Mouse (Mus musculus) myocyte (in vitro differentiated cells): Measurements from ENCODE around the gene Arl2bp. TPM values are rescaled to one million over a fixed set of nuclear protein-coding genes. Genes with fewer than 3 reads are reported as not detected.

Experiments used
- H3K27me3 ChIP-seq: one replicate; pipeline ENCODE4 v1.6.1; 2011; ENCODE audit not compliant: control insufficient read depth, insufficient read depth, insufficient read length
- H3K36me3 ChIP-seq: one replicate; pipeline ENCODE4 v1.6.1; 2011; ENCODE audit not compliant: control insufficient read depth, insufficient read depth
- H3K4me2 ChIP-seq: one replicate; pipeline ENCODE4 v1.6.1; 2011; ENCODE audit warnings: low read depth, control low read depth
- H3K4me3 ChIP-seq: one replicate; pipeline ENCODE4 v1.5.1; 2011; ENCODE audit warnings: mild to moderate bottlenecking, control low read depth, moderate library complexity
- H3K79me2 ChIP-seq: one replicate; pipeline ENCODE4 v1.6.1; 2011; ENCODE audit not compliant: control insufficient read depth, insufficient read depth
- H3ac ChIP-seq: one replicate; pipeline ENCODE4 v1.6.1; 2011; ENCODE audit not compliant: control insufficient read depth, insufficient read length
- CEBPB ChIP-seq: IDR thresholded peaks from 2 replicates; pipeline ENCODE4 v1.6.1; 2011; ENCODE audit warnings: mild to moderate bottlenecking, moderate library complexity; ENCODE audit not compliant: poor library complexity, insufficient read depth, severe bottlenecking
- E2F4 ChIP-seq: IDR thresholded peaks from one replicate; pipeline ENCODE4 v1.6.1; 2011; ENCODE audit warnings: mild to moderate bottlenecking, control low read depth, moderate library complexity; ENCODE audit not compliant: insufficient read depth
- MAX ChIP-seq: IDR thresholded peaks from one replicate; pipeline ENCODE4 v1.6.1; 2011; ENCODE audit warnings: low read depth, mild to moderate bottlenecking, control low read depth
- MYOD1 ChIP-seq, 3 experiments: IDR thresholded peaks; one replicate each; pipeline ENCODE4 v1.6.1; 2011; ENCODE audit warnings: control low read depth in 2 of 3, low read depth in 2 of 3, mild to moderate bottlenecking in 2 of 3, moderate library complexity in 1 of 3; ENCODE audit not compliant: insufficient read length in 2 of 3, control insufficient read depth in 1 of 3
- MYOG ChIP-seq, 3 experiments: IDR thresholded peaks; one replicate each; pipeline ENCODE4 v1.6.1; 2011; ENCODE audit warnings: control low read depth in 2 of 3, low read depth in 2 of 3, mild to moderate bottlenecking in 2 of 3; ENCODE audit not compliant: insufficient read length in 2 of 3, control insufficient read depth in 1 of 3, insufficient read depth in 1 of 3
- POLR2A ChIP-seq: IDR thresholded peaks from one replicate; pipeline ENCODE4 v1.6.1; 2011; ENCODE audit warnings: low read depth, mild to moderate bottlenecking, control low read depth, moderate library complexity; ENCODE audit not compliant: insufficient read length
- POLR2AphosphoS2 ChIP-seq: IDR thresholded peaks from one replicate; pipeline ENCODE4 v1.6.1; 2011; ENCODE audit warnings: low read depth, control low read depth; ENCODE audit not compliant: insufficient read length
- REST ChIP-seq: IDR thresholded peaks from one replicate; pipeline ENCODE4 v1.6.1; 2011; ENCODE audit warnings: mild to moderate bottlenecking, control low read depth, moderate library complexity; ENCODE audit not compliant: insufficient read depth, insufficient read length
- SRF ChIP-seq: IDR thresholded peaks from one replicate; pipeline ENCODE4 v1.6.1; 2011; ENCODE audit warnings: low read depth; ENCODE audit not compliant: control insufficient read depth, insufficient read length
- TCF12 ChIP-seq: IDR thresholded peaks from one replicate; pipeline ENCODE4 v1.6.1; 2011; ENCODE audit warnings: mild to moderate bottlenecking, control low read depth; ENCODE audit not compliant: poor library complexity, insufficient read depth, severe bottlenecking
- TCF3 ChIP-seq: IDR thresholded peaks from one replicate; pipeline ENCODE4 v1.6.1; 2011; ENCODE audit warnings: low read depth, control low read depth; ENCODE audit not compliant: insufficient read length
- USF1 ChIP-seq: IDR thresholded peaks from one replicate; pipeline ENCODE4 v1.6.1; 2011; ENCODE audit warnings: low read depth, mild to moderate bottlenecking, control low read depth, moderate library complexity
- polyA plus RNA-seq: library from polyadenylated mRNA; unstranded; fragments of >200 nt; fragmentation: generic; extraction: Trizol; gene quantifications from one replicate; pipeline ENCODE4 v1.2.1, GENCODE M21; 2012; ENCODE audit warnings: missing spikeins

Arl2bp gene
- polyA plus RNA-seq, 1 experiment: 67.4 TPM

GRCm38 (mm10) chr8:94641938-94642337, 24.5 kb upstream of the Arl2bp start:
- no peak overlapping the region for H3K4me2 ChIP-seq
- H3ac ChIP-seq: no peak overlapping the region
- H3K27me3 ChIP-seq: no peaks in the 10 kb centered on the region
- TF ChIP-seq TCF3: no peak
- TF ChIP-seq POLR2AphosphoS2: no peak
- TF ChIP-seq SRF: no peak
- TF ChIP-seq MYOD1 (IDR thresholded peaks at IDR 0.05; ENCODE audit: control insufficient read depth in 1 of 3, insufficient read length in 2 of 3, low read depth in 2 of 3): no peak
- no peak for TF ChIP-seq TCF12
- TF ChIP-seq CEBPB: no peak
- no peaks in the 10 kb centered on the region for H3K79me2 ChIP-seq
- H3K4me3 ChIP-seq: no peak overlapping the region
- peaks cover 43% of the 10 kb centered on the region for H3K36me3 ChIP-seq

GRCm38 (mm10) chr8:94645202-94645601, 21.2 kb upstream of the Arl2bp start:
- Histone ChIP-seq H3ac (no peak overlapping the region), H3K36me3 (peaks cover 23% of the 10 kb centered on the region), H3K4me2 (no peak overlapping the region), H3K79me2 (no peaks in the 10 kb centered on the region), H3K27me3 (no peaks in the 10 kb centered on the region), H3K4me3 (no peak overlapping the region)
- no peak for TF ChIP-seq MYOG (IDR thresholded peaks at IDR 0.05; ENCODE audit: control insufficient read depth in 1 of 3, insufficient read depth in 1 of 3, insufficient read length in 2 of 3, low read depth in 2 of 3)
- TF ChIP-seq TCF12: no peak
- no peak for TF ChIP-seq POLR2AphosphoS2
- TF ChIP-seq REST: no peak
- no peak for TF ChIP-seq MAX
- TF ChIP-seq SRF: no peak
- no peak for TF ChIP-seq USF1
- TF ChIP-seq E2F4: no peak
- no peak for TF ChIP-seq CEBPB
- TF ChIP-seq MYOD1 (IDR thresholded peaks at IDR 0.05; ENCODE audit: control insufficient read depth in 1 of 3, insufficient read length in 2 of 3, low read depth in 2 of 3): no peak
- no peak for TF ChIP-seq POLR2A
- no peak for TF ChIP-seq TCF3

GRCm38 (mm10) chr8:94646165-94646564, 20.2 kb upstream of the Arl2bp start:
- no peak overlapping the region for H3ac ChIP-seq
- no peak overlapping the region for H3K4me2 ChIP-seq
- H3K4me3 ChIP-seq: no peak overlapping the region
- H3K27me3 ChIP-seq: no peaks in the 10 kb centered on the region
- TF ChIP-seq MYOD1 (IDR thresholded peaks at IDR 0.05; ENCODE audit: control insufficient read depth in 1 of 3, insufficient read length in 2 of 3, low read depth in 2 of 3): no peak
- no peak for TF ChIP-seq USF1
- TF ChIP-seq TCF3: no peak
- TF ChIP-seq MYOG (IDR thresholded peaks at IDR 0.05; ENCODE audit: control insufficient read depth in 1 of 3, insufficient read depth in 1 of 3, insufficient read length in 2 of 3, low read depth in 2 of 3): no peak
- TF ChIP-seq MAX: no peak
- no peak for TF ChIP-seq CEBPB
- no peak for TF ChIP-seq REST
- TF ChIP-seq POLR2A: no peak
- no peak for TF ChIP-seq E2F4
- TF ChIP-seq TCF12: no peak
- no peak for TF ChIP-seq SRF
- no peak for TF ChIP-seq POLR2AphosphoS2
- H3K36me3 ChIP-seq: peaks cover 13% of the 10 kb centered on the region
- H3K79me2 ChIP-seq: no peaks in the 10 kb centered on the region

GRCm38 (mm10) chr8:94649496-94649895, 16.9 kb upstream of the Arl2bp start:
- Histone ChIP-seq H3ac (no peak overlapping the region), H3K36me3 (peaks cover 18% of the 10 kb centered on the region), H3K79me2 (no peaks in the 10 kb centered on the region), H3K27me3 (no peaks in the 10 kb centered on the region), H3K4me2 (no peak overlapping the region), H3K4me3 (no peak overlapping the region)
- TF ChIP-seq REST (no peak), TCF3 (no peak), MYOD1 (IDR thresholded peaks at IDR 0.05; ENCODE audit: control insufficient read depth in 1 of 3, insufficient read length in 2 of 3, low read depth in 2 of 3) (no peak), E2F4 (no peak), CEBPB (no peak), POLR2A (no peak), MAX (no peak), TCF12 (no peak), MYOG (IDR thresholded peaks at IDR 0.05; ENCODE audit: control insufficient read depth in 1 of 3, insufficient read depth in 1 of 3, insufficient read length in 2 of 3, low read depth in 2 of 3) (no peak), USF1 (no peak), SRF (no peak), POLR2AphosphoS2 (no peak)

GRCm38 (mm10) chr8:94652951-94653350, 13.4 kb upstream of the Arl2bp start:
- no peak overlapping the region for H3ac ChIP-seq
- peaks cover 23% of the 10 kb centered on the region for H3K36me3 ChIP-seq
- TF ChIP-seq MYOD1 (IDR thresholded peaks at IDR 0.05; ENCODE audit: control insufficient read depth in 1 of 3, insufficient read length in 2 of 3, low read depth in 2 of 3) (no peak), POLR2A (no peak), SRF (no peak), CEBPB (no peak), POLR2AphosphoS2 (no peak), E2F4 (no peak), MYOG (IDR thresholded peaks at IDR 0.05; ENCODE audit: control insufficient read depth in 1 of 3, insufficient read depth in 1 of 3, insufficient read length in 2 of 3, low read depth in 2 of 3) (no peak), TCF12 (no peak)
- no peak overlapping the region for H3K4me2 ChIP-seq
- no peak overlapping the region for H3K4me3 ChIP-seq
- H3K79me2 ChIP-seq: no peaks in the 10 kb centered on the region
- no peaks in the 10 kb centered on the region for H3K27me3 ChIP-seq
